Mouse (Mus musculus): ENCODE results near the gene Scmh1.
A peak's percentile ranks its signal among the peaks of the same experiment; 100 is the strongest.

DNA sequence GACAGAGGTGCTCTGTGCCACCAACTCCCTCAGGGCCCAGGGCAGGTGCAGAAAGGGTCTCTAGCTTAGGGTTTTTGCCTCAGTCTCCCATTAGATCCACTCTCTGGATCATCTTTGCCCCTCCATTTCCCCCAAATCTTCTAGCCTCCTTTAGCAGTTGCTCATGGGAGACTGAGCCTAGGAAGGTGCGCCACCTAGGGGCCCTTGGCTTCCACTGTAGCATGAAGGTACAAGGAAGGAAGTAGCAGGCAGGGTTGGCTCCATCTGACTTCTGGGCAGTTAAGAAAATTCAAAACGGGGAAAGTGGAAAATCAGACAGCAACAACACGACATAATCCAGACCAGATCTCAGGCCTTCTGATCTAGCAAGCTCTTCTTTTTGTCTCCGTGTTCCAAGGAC lies 36.4 kb upstream of the Scmh1 start:
- TF ChIP-seq CTCF (IDR thresholded peaks at IDR 0.05 in 2 of 3, conservative IDR thresholded peaks at IDR 0.05 in 1 of 3; ENCODE audit: control insufficient read depth in 1 of 3, insufficient read depth in 1 of 3, low read depth in 2 of 3, low read length in 3 of 3, poor library complexity in 1 of 3, severe bottlenecking in 1 of 3), result peak; percentile 91 to 93 (median 92)
- no peak for TF ChIP-seq USF2 (IDR thresholded peaks at IDR 0.05; ENCODE audit: borderline replicate concordance in 1 of 2, insufficient read depth in 1 of 2, low read depth in 1 of 2, low read length in 2 of 2)
- TF ChIP-seq GABPA (IDR thresholded peaks at IDR 0.05; ENCODE audit: low read depth, low read length), result no peak
- TF ChIP-seq CHD2 (IDR thresholded peaks at IDR 0.05; ENCODE audit: low read length), result no peak
- no peak for TF ChIP-seq ZKSCAN1 (IDR thresholded peaks at IDR 0.05; ENCODE audit: low read depth, low read length)
- TF ChIP-seq MXI1 (IDR thresholded peaks at IDR 0.05; ENCODE audit: low read depth, low read length), result no peak
- no peak for TF ChIP-seq MAX (IDR thresholded peaks at IDR 0.05; ENCODE audit: low read length)
- no peak for TF ChIP-seq TCF12 (IDR thresholded peaks at IDR 0.05; ENCODE audit: low read depth, low read length)
- no peak for TF ChIP-seq UBTF (IDR thresholded peaks at IDR 0.05; ENCODE audit: borderline replicate concordance, insufficient read depth, low read depth, low read length)
- TF ChIP-seq GATA1 (IDR thresholded peaks at IDR 0.05; ENCODE audit: low read depth, low read length), result no peak
- no peak for TF ChIP-seq POLR2A (IDR thresholded peaks at IDR 0.05; ENCODE audit: control insufficient read depth in 1 of 2, insufficient read depth in 1 of 2, low read depth in 1 of 2, low read length in 2 of 2, poor library complexity in 1 of 2)
- TF ChIP-seq NELFE (IDR thresholded peaks at IDR 0.05; ENCODE audit: low read depth, low read length), result no peak
- no peak for TF ChIP-seq MAZ (IDR thresholded peaks at IDR 0.05; ENCODE audit: low read depth, low read length)

All from MEL (cell line).